Mouse (Mus musculus) MEL (cell line): ENCODE data around the gene Pir. TPM values are rescaled to one million over a fixed set of nuclear protein-coding genes. Genes with fewer than 3 reads are reported as not detected.

ENCODE experiments used
- DNase-seq: peaks from one replicate; pipeline ENCODE4 v3.0.0; 2011; ENCODE audit warnings: low read depth, low spot score
- H3K27ac ChIP-seq: 2 replicates; pipeline ENCODE4 v1.5.1; 2012; ENCODE audit warnings: low read depth, mild to moderate bottlenecking, control low read depth, low read length, moderate library complexity; ENCODE audit not compliant: control insufficient read depth
- H3K27me3 ChIP-seq, 2 experiments: fragments of 150-350 bp in 1 of 2; sonication (generic) in 1 of 2; 2 replicates each; pipeline ENCODE4 v1.6.1; 2012; ENCODE audit warnings: low read length in 2 of 2, mild to moderate bottlenecking in 2 of 2, improper control_type of control experiment in 1 of 2, moderate library complexity in 1 of 2; ENCODE audit not compliant: insufficient read depth in 2 of 2, control insufficient read depth in 1 of 2
- H3K36me3 ChIP-seq, 2 experiments: 2 replicates each; pipeline ENCODE4 v1.6.1; 2012 to 2014; ENCODE audit warnings: low read length in 2 of 2, improper control_type of control experiment in 1 of 2, inconsistent platforms in 1 of 2, mild to moderate bottlenecking in 1 of 2; ENCODE audit not compliant: insufficient read depth in 2 of 2, control insufficient read depth in 1 of 2
- H3K4me1 ChIP-seq, 2 experiments: fragments of 150-350 bp in 1 of 2; sonication (generic) in 1 of 2; 2 replicates each; pipeline ENCODE4 v1.6.1; 2012; ENCODE audit warnings: low read length in 2 of 2, improper control_type of control experiment in 1 of 2, mild to moderate bottlenecking in 1 of 2; ENCODE audit not compliant: insufficient read depth in 2 of 2, control insufficient read depth in 1 of 2
- H3K4me3 ChIP-seq, 2 experiments: fragments of 150-350 bp in 1 of 2; sonication (generic) in 1 of 2; 2 replicates each; pipeline ENCODE4 v1.5.1; 2012; ENCODE audit warnings: low read depth in 2 of 2, low read length in 2 of 2, mild to moderate bottlenecking in 2 of 2, moderate library complexity in 2 of 2, control low read depth in 1 of 2, improper control_type of control experiment in 1 of 2; ENCODE audit not compliant: control insufficient read depth in 1 of 2, insufficient read depth in 1 of 2
- H3K79me2 ChIP-seq: 2 replicates; pipeline ENCODE4 v1.6.1; 2012; ENCODE audit warnings: mild to moderate bottlenecking, low read length, moderate library complexity; ENCODE audit not compliant: control insufficient read depth, poor library complexity, insufficient read depth
- H3K9ac ChIP-seq: 2 replicates; pipeline ENCODE4 v1.6.1; 2012; ENCODE audit warnings: low read depth, mild to moderate bottlenecking, control low read depth, low read length, moderate library complexity; ENCODE audit not compliant: control insufficient read depth, poor library complexity, severe bottlenecking
- H3K9me3 ChIP-seq: fragments of 150-350 bp; sonication (generic); replicated peaks from 2 replicates; pipeline ENCODE4 v1.6.1; 2012; ENCODE audit warnings: mild to moderate bottlenecking, low read length, improper control_type of control experiment, moderate library complexity; ENCODE audit not compliant: insufficient read depth
- BHLHE40 ChIP-seq: IDR thresholded peaks from 2 replicates; pipeline ENCODE4 v1.6.1; 2012; ENCODE audit warnings: low read depth, mild to moderate bottlenecking, inconsistent platforms, low read length, improper control_type of control experiment, borderline replicate concordance
- CTCF ChIP-seq, 3 experiments: IDR thresholded peaks in 2 of 3; conservative IDR thresholded peaks in 1 of 3; 2 replicates each; pipeline ENCODE4 v1.5.1; 2011 to 2012; ENCODE audit warnings: low read length in 3 of 3, low read depth in 2 of 3, mild to moderate bottlenecking in 2 of 3, improper control_type of control experiment in 1 of 3, inconsistent platforms in 1 of 3, mixed read lengths in 1 of 3, moderate library complexity in 1 of 3; ENCODE audit not compliant: control insufficient read depth in 1 of 3, insufficient read depth in 1 of 3, poor library complexity in 1 of 3, severe bottlenecking in 1 of 3
- KAT2A ChIP-seq: conservative IDR thresholded peaks from 2 replicates; pipeline ENCODE4 v1.6.1; 2012; ENCODE audit warnings: low read depth, low read length, improper control_type of control experiment, inconsistent platforms
- MEF2A ChIP-seq: IDR thresholded peaks from 2 replicates; pipeline ENCODE4 v1.6.1; 2014; ENCODE audit warnings: low read depth, mild to moderate bottlenecking, inconsistent platforms, low read length, improper control_type of control experiment; ENCODE audit not compliant: poor library complexity, insufficient replicate concordance, severe bottlenecking; ENCODE audit errors: extremely low read depth
- NELFE ChIP-seq: IDR thresholded peaks from 2 replicates; pipeline ENCODE4 v1.6.1; 2011; ENCODE audit warnings: low read depth, low read length, improper control_type of control experiment
- RAD21 ChIP-seq: IDR thresholded peaks from 2 replicates; pipeline ENCODE4 v1.6.1; 2011; ENCODE audit warnings: mild to moderate bottlenecking, low read depth, low read length, improper control_type of control experiment
- RCOR1 ChIP-seq: IDR thresholded peaks from 2 replicates; pipeline ENCODE4 v1.6.1; 2012; ENCODE audit warnings: low read depth, mild to moderate bottlenecking, inconsistent platforms, low read length, improper control_type of control experiment
- SMC3 ChIP-seq: IDR thresholded peaks from 2 replicates; pipeline ENCODE4 v1.6.1; 2011; ENCODE audit warnings: low read depth, low read length, improper control_type of control experiment
- TAL1 ChIP-seq: IDR thresholded peaks from 2 replicates; pipeline ENCODE4 v1.6.1; 2012; ENCODE audit warnings: mild to moderate bottlenecking, inconsistent platforms, low read length, moderate library complexity, mixed read lengths
- TCF12 ChIP-seq: IDR thresholded peaks from 2 replicates; pipeline ENCODE4 v1.6.1; 2014; ENCODE audit warnings: low read depth, mild to moderate bottlenecking, inconsistent platforms, low read length, improper control_type of control experiment, moderate library complexity
- ZC3H11A ChIP-seq: IDR thresholded peaks from 2 replicates; pipeline ENCODE4 v1.6.1; 2012; ENCODE audit warnings: low read depth, mild to moderate bottlenecking, inconsistent platforms, low read length, improper control_type of control experiment
- polyA plus RNA-seq, 2 experiments: library from polyadenylated mRNA; stranded (reverse) in 1 of 2; unstranded in 1 of 2; fragments of >175 nt in 1 of 2; fragments of >200 nt in 1 of 2; gene quantifications; 2 replicates each; pipeline versions ENCODE4 v1.2.1 to v1.2.4; 2012; ENCODE audit warnings: low replicate concordance in 2 of 2, low read depth in 1 of 2; ENCODE audit not compliant: insufficient read length in 2 of 2, insufficient read depth in 1 of 2, missing spikeins in 1 of 2
- total RNA-seq: library from RNA; depleted of rRNA; stranded (reverse); fragments of 300-350 nt; gene quantifications from 2 replicates; pipeline ENCODE4 v1.2.3, GENCODE M21; 2012

Pir gene
- total and polyA plus RNA-seq, 3 experiments: 2.9 to 230 (median 11.4) TPM

GRCm38 (mm10) chrX:164398456-164398855, 129.3 kb downstream of the Pir start:
- Histone ChIP-seq H3K4me3 (no peak overlapping the region), H3K27me3 (no peaks in the 10 kb centered on the region), H3K36me3 (peaks cover 0 to 3% of the 10 kb centered on the region in 2 experiments; a peak in 1 of 4 replicates), H3K27ac (no peak overlapping the region), H3K79me2 (no peaks in the 10 kb centered on the region), H3K4me1 (peaks cover 0 to 3% of the 10 kb centered on the region in 2 experiments; a peak in 1 of 4 replicates), H3K9me3 (no peaks in the 10 kb centered on the region), H3K9ac (no peak overlapping the region)
- TF ChIP-seq ZC3H11A: peak; percentile 69
- TF ChIP-seq SMC3: peak; percentile 85
- peak; percentile 13 to 79 (median 44); a peak in 5 of 6 replicates for TF ChIP-seq CTCF (IDR thresholded peaks at IDR 0.05 in 2 of 3, conservative IDR thresholded peaks at IDR 0.05 in 1 of 3; ENCODE audit: control insufficient read depth in 1 of 3, insufficient read depth in 1 of 3, low read depth in 2 of 3, low read length in 3 of 3, poor library complexity in 1 of 3, severe bottlenecking in 1 of 3)
- peak; percentile 88 for TF ChIP-seq RAD21
- TF ChIP-seq NELFE: no peak
- no peak for TF ChIP-seq KAT2A
- peak; percentile 63 for DNase-seq

GRCm38 (mm10) chrX:164405080-164405649, 136.0 kb downstream of the Pir start:
- no peaks in the 10 kb centered on the region for H3K4me1 ChIP-seq
- H3K9ac ChIP-seq: no peak overlapping the region
- no peaks in the 10 kb centered on the region for H3K36me3 ChIP-seq
- no peak for TF ChIP-seq RCOR1
- TF ChIP-seq NELFE: no peak
- TF ChIP-seq TAL1: no peak
- TF ChIP-seq MEF2A: no peak
- no peaks in the 10 kb centered on the region for H3K9me3 ChIP-seq
- H3K27me3 ChIP-seq: no peaks in the 10 kb centered on the region
- H3K4me3 ChIP-seq: no peak overlapping the region
- no peak overlapping the region for H3K27ac ChIP-seq
- no peaks in the 10 kb centered on the region for H3K79me2 ChIP-seq
- DNase-seq: no peak

DNA sequence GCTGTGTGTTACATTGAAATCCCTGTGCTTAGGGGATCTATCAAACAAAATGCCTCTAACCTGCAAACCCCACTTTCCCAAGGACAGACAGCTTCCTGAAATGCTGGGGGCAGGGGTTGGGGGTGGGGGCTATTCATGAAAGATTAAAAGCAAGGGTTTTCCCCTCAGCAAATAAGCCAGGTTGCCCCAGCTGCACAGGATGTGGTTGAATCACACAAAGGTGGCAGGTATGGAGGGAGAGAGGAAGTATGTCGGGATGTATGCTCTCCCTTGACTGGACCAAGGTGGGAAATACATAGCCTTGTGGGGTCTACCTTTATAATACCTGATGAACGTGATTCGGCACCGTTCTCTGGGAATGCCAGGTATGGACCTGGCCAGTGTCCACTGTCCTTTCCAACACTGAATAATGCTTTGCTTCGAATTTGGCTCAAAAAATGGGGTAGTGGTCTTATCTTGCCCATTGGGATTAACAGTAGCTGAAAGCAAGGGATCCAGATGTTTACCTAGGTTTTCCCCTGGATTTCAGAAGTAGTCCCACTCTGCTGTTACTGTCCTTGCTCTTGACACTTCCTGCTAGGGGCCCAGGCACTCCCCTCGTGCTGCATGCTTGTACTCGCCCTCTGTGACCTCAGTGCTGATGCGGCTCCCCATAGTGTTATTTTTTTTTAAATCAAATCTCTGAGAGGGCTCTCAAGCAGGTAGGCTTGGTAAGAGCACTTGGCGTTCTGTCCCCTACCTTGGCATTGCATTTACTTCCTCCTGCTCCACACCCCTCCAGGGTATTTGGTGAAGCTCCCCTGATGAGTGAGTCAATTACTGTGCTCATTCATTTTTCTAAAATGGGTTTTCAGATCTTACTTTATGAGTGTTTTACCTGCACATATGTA, 137.2 kb downstream of the Pir start:
- Histone ChIP-seq H3K4me1 (no peaks in the 10 kb centered on the region), H3K27ac (no peak overlapping the region), H3K9me3 (no peaks in the 10 kb centered on the region), H3K79me2 (no peaks in the 10 kb centered on the region), H3K9ac (no peak overlapping the region), H3K4me3 (no peak overlapping the region), H3K27me3 (no peaks in the 10 kb centered on the region; a peak in 1 of 4 replicates), H3K36me3 (no peaks in the 10 kb centered on the region)
- TF ChIP-seq RCOR1: no peak
- no peak for TF ChIP-seq MEF2A
- TF ChIP-seq BHLHE40: no peak
- TF ChIP-seq TCF12: no peak
- no peak for DNase-seq
